28 mouse cellular contexts compared by ENCODE assay signal in the genomic region with DNA sequence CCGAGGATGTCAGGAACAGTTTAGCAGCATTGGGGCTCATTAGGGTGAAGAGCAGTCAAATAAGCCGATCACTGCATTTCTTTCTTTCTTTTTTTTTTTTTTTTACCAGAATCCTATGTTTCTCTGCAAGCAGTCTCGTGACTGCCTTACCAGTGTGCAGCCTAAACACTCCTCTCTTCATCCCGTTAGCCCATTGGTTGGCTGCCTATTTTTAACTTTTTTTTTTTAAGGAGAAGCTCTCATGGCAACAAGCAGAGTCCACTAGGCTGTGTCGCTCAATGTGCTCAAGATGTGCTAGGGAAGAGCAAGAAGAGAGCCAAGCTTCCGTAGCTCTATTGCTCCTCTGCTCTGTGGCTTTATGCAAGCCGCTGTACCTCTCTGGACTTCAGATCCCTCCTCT.
A peak's percentile ranks its signal among the peaks of the same experiment; 100 is the strongest.
DNase-seq lines count a peak whose midpoint lies in the region; ATAC-seq and TF ChIP-seq lines count a peak whose summit lies in the region.
"Had no signal": no experiment of that assay in that cellular context is flagged by ENCODE, and none has a peak within 500 bp of the region (broad histone marks: within the 10 kb centered on the region; RNA-seq: fewer than 3 reads in every experiment).

No protein-coding gene starts in this region.

- peak; percentile 59 for ATAC-seq in forebrain, postnatal 0 days
- ATAC-seq in forebrain, embryonic 11.5 days (replicated peaks; ENCODE audit: low FRiP score): no peak
- no peak for ATAC-seq in intestine, embryonic 14.5 days (replicated peaks; ENCODE audit: low FRiP score, low TSS enrichment, low read depth)
- ATAC-seq in intestine, embryonic 16.5 days: no peak
- ATAC-seq: activated CD4-positive, CD25-positive, alpha-beta regulatory T cell, adult 4 months; CD4-positive, CD25-positive, alpha-beta regulatory T cell, adult 4 months; forebrain, embryonic 13.5 days; forebrain, embryonic 15.5 days; Patski had no signal

- no peak for TF ChIP-seq CTCF in forebrain, postnatal 0 days (IDR thresholded peaks at IDR 0.05; ENCODE audit: low read depth)

- 44% methylated on average over 7 of the region's 7 CpGs for WGBS in forebrain, postnatal 0 days
- 73% methylated on average over 7 of the region's 7 CpGs for WGBS in forebrain, embryonic 11.5 days
- 69% methylated on average over 7 of the region's 7 CpGs for WGBS in intestine, embryonic 14.5 days
- 76% methylated on average over 7 of the region's 7 CpGs for WGBS in intestine, embryonic 16.5 days

- no peak overlapping the region for H3K4me3 ChIP-seq in forebrain, postnatal 0 days (ENCODE audit: low read depth, low read length)
- no peak overlapping the region for H3K4me3 ChIP-seq in forebrain, embryonic 11.5 days (ENCODE audit: low read depth, low read length)
- H3K4me3 ChIP-seq in intestine, embryonic 14.5 days (ENCODE audit: low read depth, low read length): no peak overlapping the region
- H3K4me3 ChIP-seq in intestine, embryonic 16.5 days (ENCODE audit: low read length): no peak overlapping the region
- H3K4me3 ChIP-seq: embryonic facial prominence, embryonic 13.5 days; embryonic facial prominence, embryonic 15.5 days; erythroblast, embryonic 14.5 days; forebrain, embryonic 10.5 days; forebrain, embryonic 13.5 days; forebrain, embryonic 15.5 days had no signal

- no peak for DNase-seq in forebrain, postnatal 0 days
- DNase-seq in forebrain, embryonic 11.5 days (ENCODE audit: low spot score): no peak
- DNase-seq in heart, adult 11 months: peak; percentile 14
- DNase-seq in heart, postnatal 36 days: no peak
- peak; percentile 3 for DNase-seq in intestine, embryonic 14.5 days (ENCODE audit: low spot score)
- DNase-seq: adrenal gland, adult 8-10 months; adrenal gland, postnatal 14 days; adrenal gland, postnatal 36 days; B cell, adult 2 months; cerebellum, adult 11 months; cerebellum, adult 18-20 months; cerebellum, adult 8-10 months; cerebellum, adult 9-11 months; cerebellum, postnatal 14 days; cerebellum, postnatal 36 days; embryo, embryonic 11 days had no signal

- no peaks in the 10 kb centered on the region for H3K4me1 ChIP-seq in forebrain, postnatal 0 days (ENCODE audit: insufficient read depth)
- no peaks in the 10 kb centered on the region for H3K4me1 ChIP-seq in forebrain, embryonic 11.5 days (replicated peaks; ENCODE audit: control insufficient read depth, insufficient read depth, low read length)
- no peaks in the 10 kb centered on the region for H3K4me1 ChIP-seq in intestine, embryonic 14.5 days (replicated peaks; ENCODE audit: control insufficient read depth, insufficient read depth, low read length)
- no peaks in the 10 kb centered on the region for H3K4me1 ChIP-seq in intestine, embryonic 16.5 days (ENCODE audit: control insufficient read depth, insufficient read depth, low read length)
- H3K4me1 ChIP-seq: forebrain, embryonic 10.5 days; forebrain, embryonic 13.5 days; forebrain, embryonic 15.5 days had no signal

- H3K9ac ChIP-seq in forebrain, postnatal 0 days: no peak overlapping the region
- no peak overlapping the region for H3K9ac ChIP-seq in forebrain, embryonic 11.5 days (ENCODE audit: low read length)
- no peak overlapping the region for H3K9ac ChIP-seq in intestine, embryonic 14.5 days (ENCODE audit: low read length)
- no peak overlapping the region for H3K9ac ChIP-seq in intestine, embryonic 16.5 days (ENCODE audit: low read depth, low read length)
- H3K9ac ChIP-seq: embryonic facial prominence, embryonic 13.5 days; embryonic facial prominence, embryonic 15.5 days; forebrain, embryonic 13.5 days; forebrain, embryonic 15.5 days had no signal

- no peak overlapping the region for H3K4me2 ChIP-seq in forebrain, postnatal 0 days (ENCODE audit: low read depth)
- no peak overlapping the region for H3K4me2 ChIP-seq in forebrain, embryonic 11.5 days (ENCODE audit: low read depth, low read length, severe bottlenecking)
- no peak overlapping the region for H3K4me2 ChIP-seq in intestine, embryonic 14.5 days (ENCODE audit: low read length)
- H3K4me2 ChIP-seq in intestine, embryonic 16.5 days (ENCODE audit: low read depth, low read length): no peak overlapping the region
- H3K4me2 ChIP-seq: embryonic facial prominence, embryonic 13.5 days; embryonic facial prominence, embryonic 15.5 days; forebrain, embryonic 13.5 days; forebrain, embryonic 15.5 days had no signal

- H3K36me3 ChIP-seq in forebrain, postnatal 0 days (ENCODE audit: insufficient read depth): no peaks in the 10 kb centered on the region
- H3K36me3 ChIP-seq in forebrain, embryonic 11.5 days (ENCODE audit: control insufficient read depth, insufficient read depth, low read length): no peaks in the 10 kb centered on the region
- no peaks in the 10 kb centered on the region for H3K36me3 ChIP-seq in intestine, embryonic 14.5 days (ENCODE audit: control insufficient read depth, insufficient read depth, low read length)
- H3K36me3 ChIP-seq in intestine, embryonic 16.5 days (ENCODE audit: control insufficient read depth, insufficient read depth, low read length): no peaks in the 10 kb centered on the region
- H3K36me3 ChIP-seq: embryonic facial prominence, embryonic 13.5 days; embryonic facial prominence, embryonic 15.5 days; forebrain, embryonic 10.5 days; forebrain, embryonic 15.5 days; G1E had no signal

- H3K27me3 ChIP-seq in forebrain, postnatal 0 days (ENCODE audit: insufficient read depth, low read length): no peaks in the 10 kb centered on the region
- no peaks in the 10 kb centered on the region for H3K27me3 ChIP-seq in forebrain, embryonic 11.5 days (ENCODE audit: control insufficient read depth, insufficient read depth, low read length)
- no peaks in the 10 kb centered on the region for H3K27me3 ChIP-seq in intestine, embryonic 14.5 days (replicated peaks; ENCODE audit: control insufficient read depth, insufficient read depth, low read length)
- no peaks in the 10 kb centered on the region for H3K27me3 ChIP-seq in intestine, embryonic 16.5 days (replicated peaks; ENCODE audit: control insufficient read depth, insufficient read depth, low read length)
- H3K27me3 ChIP-seq: CH12.LX; embryonic facial prominence, embryonic 13.5 days; embryonic facial prominence, embryonic 15.5 days; forebrain, embryonic 13.5 days; forebrain, embryonic 15.5 days; Patski had no signal

- intact Hi-C loops in heart, postnatal 36 days (cut with DNase I): no loop called here

- no peak overlapping the region for H3K27ac ChIP-seq in forebrain, postnatal 0 days (ENCODE audit: low read depth, low read length)
- no peak overlapping the region for H3K27ac ChIP-seq in forebrain, embryonic 11.5 days (ENCODE audit: low read depth, low read length)
- H3K27ac ChIP-seq in intestine, embryonic 14.5 days (ENCODE audit: low read depth): no peak overlapping the region
- H3K27ac ChIP-seq in intestine, embryonic 16.5 days (ENCODE audit: low read length): no peak overlapping the region
- H3K27ac ChIP-seq: embryonic facial prominence, embryonic 13.5 days; embryonic facial prominence, embryonic 15.5 days; forebrain, embryonic 10.5 days; forebrain, embryonic 13.5 days; forebrain, embryonic 15.5 days had no signal

- H3K9me3 ChIP-seq in forebrain, postnatal 0 days (ENCODE audit: low read length): no peaks in the 10 kb centered on the region
- no peaks in the 10 kb centered on the region for H3K9me3 ChIP-seq in forebrain, embryonic 11.5 days (ENCODE audit: control insufficient read depth, low read length)
- no peaks in the 10 kb centered on the region for H3K9me3 ChIP-seq in intestine, embryonic 14.5 days (ENCODE audit: control insufficient read depth, low read length)
- no peaks in the 10 kb centered on the region for H3K9me3 ChIP-seq in intestine, embryonic 16.5 days (ENCODE audit: control insufficient read depth, low read length)
- H3K9me3 ChIP-seq: embryonic facial prominence, embryonic 13.5 days; embryonic facial prominence, embryonic 15.5 days; forebrain, embryonic 10.5 days; forebrain, embryonic 13.5 days; forebrain, embryonic 15.5 days had no signal

Comparison
In these comparisons a context has a peak if more than half of its experiments do, and no peak if none do; other contexts are left out.
1. DNase-seq: peak in heart, adult 11 months (single experiment) and intestine, embryonic 14.5 days (single experiment); none in forebrain, postnatal 0 days (single experiment), forebrain, embryonic 11.5 days (single experiment) and heart, postnatal 36 days (0 of 2).